Mouse (Mus musculus) limb, embryonic 11.5 days (tissue): ENCODE measurements around the gene Trpv6. TPM values are rescaled to one million over a fixed set of nuclear protein-coding genes. Genes with fewer than 3 reads are reported as not detected.

Experiments used
- ATAC-seq: fragments of 200-750 bp; cut with Nextera tagmentation; 2 replicates; pipeline ENCODE4 v1.8.0; 2017; ENCODE audit warnings: low read depth; ENCODE audit not compliant: insufficient number of reproducible peaks, low FRiP score, low TSS enrichment
- DNase-seq: peaks from one replicate; pipeline ENCODE4 v3.0.0-alpha.2; 2015; ENCODE audit warnings: low spot score
- H3K27ac ChIP-seq: fragments of 300-500 bp; sonication (generic); replicated peaks from 2 replicates; pipeline ENCODE4 v1.5.1; 2014; ENCODE audit warnings: low read depth, mild to moderate bottlenecking, low read length
- H3K27me3 ChIP-seq: fragments of 300-500 bp; sonication (generic); 2 replicates; pipeline ENCODE4 v1.6.1; 2014; ENCODE audit warnings: mild to moderate bottlenecking, low read length, mixed read lengths; ENCODE audit not compliant: control insufficient read depth, insufficient read depth
- H3K36me3 ChIP-seq: fragments of 300-500 bp; sonication (generic); 2 replicates; pipeline ENCODE4 v1.6.1; 2014; ENCODE audit warnings: mild to moderate bottlenecking, low read length, moderate library complexity, mixed read lengths; ENCODE audit not compliant: control insufficient read depth, insufficient read depth
- H3K4me1 ChIP-seq: fragments of 300-500 bp; sonication (generic); 2 replicates; pipeline ENCODE4 v1.6.1; 2014; ENCODE audit warnings: low read length, mixed read lengths; ENCODE audit not compliant: control insufficient read depth, insufficient read depth
- H3K4me2 ChIP-seq: fragments of 300-500 bp; sonication (generic); 2 replicates; pipeline ENCODE4 v1.6.1; 2014; ENCODE audit warnings: low read depth, mild to moderate bottlenecking, moderate library complexity; ENCODE audit not compliant: severe bottlenecking
- H3K4me3 ChIP-seq: fragments of 300-500 bp; sonication (generic); 2 replicates; pipeline ENCODE4 v1.5.1; 2014; ENCODE audit warnings: low read depth, low read length
- H3K9ac ChIP-seq: fragments of 300-500 bp; sonication (generic); 2 replicates; pipeline ENCODE4 v1.6.1; 2014; ENCODE audit warnings: mild to moderate bottlenecking, low read length
- H3K9me3 ChIP-seq: fragments of 300-500 bp; sonication (generic); 2 replicates; pipeline ENCODE4 v1.6.1; 2016; ENCODE audit warnings: low read length; ENCODE audit not compliant: control insufficient read depth
- WGBS: fragments of 180-500 bp; shearing (Covaris S2); extraction: QIAGEN DNeasy Blood & Tissue Kit; methylation state at CpG from one replicate; pipeline ENCODE4 v1.1.7; 2014; 5-methylcytosine and 5-hydroxymethylcytosine counted together
- polyA plus RNA-seq: library from polyadenylated mRNA; unstranded; fragments of >200 nt; fragmentation: Nextera tagmentation; extraction: Ambion mirVana; gene quantifications from 2 replicates; pipeline ENCODE4 v1.2.1, GENCODE M21; 2014

The Trpv6 gene
- polyA plus RNA-seq, 1 experiment from 2014 or later = 0.40 TPM

GRCm38 (mm10) chr6:41654648-41655047 lies 18.4 kb upstream of the Trpv6 start:
- Histone ChIP-seq H3K4me3 (no peak overlapping the region), H3K36me3 (no peaks in the 10 kb centered on the region), H3K9ac (no peak overlapping the region), H3K27me3 (no peaks in the 10 kb centered on the region), H3K9me3 (no peaks in the 10 kb centered on the region), H3K4me2 (no peak overlapping the region), H3K27ac (no peak overlapping the region), H3K4me1 (no peaks in the 10 kb centered on the region)
- DNase-seq = no peak
- WGBS = 91% methylated on average over 8 of the region's 8 CpGs
- ATAC-seq = no peak

- Histone ChIP-seq H3K27ac (no peak overlapping the region), H3K4me2 (no peak overlapping the region), H3K36me3 (no peaks in the 10 kb centered on the region), H3K9me3 (no peaks in the 10 kb centered on the region), H3K27me3 (no peaks in the 10 kb centered on the region), H3K9ac (no peak overlapping the region), H3K4me3 (no peak overlapping the region), H3K4me1 (no peaks in the 10 kb centered on the region)
- ATAC-seq = no peak
- no peak for DNase-seq
- WGBS = 96% methylated on average over 5 of the region's 5 CpGs
Measured at GRCm38 (mm10) chr6:41653173-41653572, 17.0 kb upstream of the Trpv6 start.

GRCm38 (mm10) chr6:41646672-41647071 lies 10.5 kb upstream of the Trpv6 start:
- Histone ChIP-seq H3K36me3 (no peaks in the 10 kb centered on the region), H3K9ac (no peak overlapping the region), H3K4me1 (no peaks in the 10 kb centered on the region), H3K27me3 (no peaks in the 10 kb centered on the region), H3K9me3 (no peaks in the 10 kb centered on the region), H3K27ac (no peak overlapping the region), H3K4me3 (no peak overlapping the region), H3K4me2 (no peak overlapping the region)
- DNase-seq (no peak), ATAC-seq (no peak)

DNA sequence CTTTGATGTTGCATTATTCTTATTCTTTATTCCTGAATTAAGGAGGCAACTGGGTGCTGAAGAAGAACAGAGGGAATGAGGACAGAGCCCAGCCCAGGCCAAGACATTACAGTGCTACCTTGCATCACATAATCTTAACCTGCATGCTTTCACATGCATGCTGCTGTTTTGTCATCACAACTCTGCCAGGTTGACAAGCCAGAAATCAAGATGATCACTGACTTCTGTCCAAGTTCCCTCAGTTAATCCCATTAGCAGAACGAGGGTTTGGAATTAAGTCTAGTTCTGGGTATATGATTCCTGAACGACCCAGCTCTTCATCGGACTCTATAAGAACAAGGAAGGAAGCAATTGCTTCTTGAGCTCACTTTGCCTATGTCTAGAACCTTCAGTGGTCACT lies 10.0 kb upstream of the Trpv6 start:
- H3K36me3 ChIP-seq = no peaks in the 10 kb centered on the region
- H3K9me3 ChIP-seq = no peaks in the 10 kb centered on the region
- no peak overlapping the region for H3K4me3 ChIP-seq
- no peaks in the 10 kb centered on the region for H3K27me3 ChIP-seq
- H3K27ac ChIP-seq = no peak overlapping the region
- DNase-seq (no peak), ATAC-seq (no peak)
- no peaks in the 10 kb centered on the region for H3K4me1 ChIP-seq
- WGBS = 88% methylated on average over 3 of the region's 3 CpGs
- no peak overlapping the region for H3K4me2 ChIP-seq
- no peak overlapping the region for H3K9ac ChIP-seq

- DNase-seq = no peak
- H3K36me3 ChIP-seq = no peaks in the 10 kb centered on the region
- H3K4me1 ChIP-seq = no peaks in the 10 kb centered on the region
- no peaks in the 10 kb centered on the region for H3K27me3 ChIP-seq
- H3K9me3 ChIP-seq = no peaks in the 10 kb centered on the region
- no peak for ATAC-seq
- no peak overlapping the region for H3K4me3 ChIP-seq
- WGBS = 92% methylated on average over 3 of the region's 3 CpGs
- no peak overlapping the region for H3K4me2 ChIP-seq
- H3K9ac ChIP-seq = no peak overlapping the region
- H3K27ac ChIP-seq = no peak overlapping the region
Measured at GRCm38 (mm10) chr6:41643227-41643626, 7.0 kb upstream of the Trpv6 start.

GRCm38 (mm10) chr6:41642765-41643164 lies 6.6 kb upstream of the Trpv6 start:
- no peak for ATAC-seq

GRCm38 (mm10) chr6:41641173-41641866 lies 5.1 kb upstream of the Trpv6 start:
- no peaks in the 10 kb centered on the region for H3K9me3 ChIP-seq
- no peaks in the 10 kb centered on the region for H3K27me3 ChIP-seq
- no peak overlapping the region for H3K4me3 ChIP-seq
- no peak for ATAC-seq
- no peak overlapping the region for H3K9ac ChIP-seq
- H3K36me3 ChIP-seq = no peaks in the 10 kb centered on the region
- H3K4me2 ChIP-seq = no peak overlapping the region
- WGBS = 77% methylated on average over 6 of the region's 6 CpGs
- no peak for DNase-seq
- no peak overlapping the region for H3K27ac ChIP-seq
- H3K4me1 ChIP-seq = no peaks in the 10 kb centered on the region

More at GRCm38 (mm10) chr6:41642765-41643164, 6.6 kb upstream of the Trpv6 start:
- DNase-seq = no peak
- Histone ChIP-seq H3K9me3 (no peaks in the 10 kb centered on the region), H3K4me3 (no peak overlapping the region), H3K4me1 (no peaks in the 10 kb centered on the region), H3K27me3 (no peaks in the 10 kb centered on the region), H3K27ac (no peak overlapping the region), H3K36me3 (no peaks in the 10 kb centered on the region), H3K4me2 (no peak overlapping the region), H3K9ac (no peak overlapping the region)
- WGBS = 83% methylated on average over 4 of the region's 4 CpGs

GRCm38 (mm10) chr6:41640449-41640848 lies 4.2 kb upstream of the Trpv6 start:
- Histone ChIP-seq H3K4me2 (no peak overlapping the region), H3K36me3 (no peaks in the 10 kb centered on the region), H3K27me3 (no peaks in the 10 kb centered on the region), H3K27ac (no peak overlapping the region), H3K4me1 (no peaks in the 10 kb centered on the region), H3K4me3 (no peak overlapping the region), H3K9ac (no peak overlapping the region), H3K9me3 (no peaks in the 10 kb centered on the region)
- DNase-seq = no peak
- 64% methylated on average over 3 of the region's 3 CpGs for WGBS
- ATAC-seq = no peak

DNA sequence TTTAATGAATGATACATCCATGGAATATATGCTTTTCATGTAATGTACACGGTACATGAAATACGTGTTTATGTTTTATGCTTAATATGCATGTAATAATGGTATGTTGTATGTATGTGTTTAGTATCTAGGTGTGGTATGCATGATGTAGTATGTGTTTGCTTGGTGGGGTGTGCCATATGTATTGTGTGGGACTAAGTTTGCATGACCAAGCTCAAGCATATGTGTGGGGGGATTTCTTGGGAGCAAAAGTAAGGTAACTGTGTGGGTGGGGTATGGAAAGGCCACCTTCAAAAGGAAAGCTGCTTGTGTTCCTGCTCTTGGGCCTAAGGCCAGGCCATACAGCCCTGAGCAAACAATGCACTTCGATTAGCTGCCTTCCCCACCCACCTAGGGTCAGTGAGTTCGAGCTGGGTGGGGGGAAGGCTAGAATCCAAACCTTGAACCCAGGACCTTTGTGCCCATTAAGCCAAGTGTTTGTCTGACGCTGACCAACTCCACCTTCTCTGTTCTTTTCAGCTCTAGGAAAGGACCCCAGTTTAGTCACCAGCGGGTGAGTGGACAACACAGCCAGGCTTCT lies 1.8 kb upstream of the Trpv6 start:
- Histone ChIP-seq H3K9ac (no peak overlapping the region), H3K27me3 (no peaks in the 10 kb centered on the region), H3K9me3 (no peaks in the 10 kb centered on the region), H3K4me2 (no peak overlapping the region), H3K36me3 (no peaks in the 10 kb centered on the region), H3K4me3 (no peak overlapping the region), H3K27ac (no peak overlapping the region), H3K4me1 (no peaks in the 10 kb centered on the region)
- DNase-seq (no peak), ATAC-seq (no peak)
- 74% methylated on average over 6 of the region's 6 CpGs for WGBS
